Mouse (Mus musculus): ENCODE data around the gene March4. TPM values are rescaled to one million over a fixed set of nuclear protein-coding genes. Genes with fewer than 3 reads are reported as not detected.
A peak's percentile ranks its signal among the peaks of the same experiment; 100 is the strongest.

March4 gene
- polyA plus RNA-seq, 1 experiment, result 0.05 TPM

DNA sequence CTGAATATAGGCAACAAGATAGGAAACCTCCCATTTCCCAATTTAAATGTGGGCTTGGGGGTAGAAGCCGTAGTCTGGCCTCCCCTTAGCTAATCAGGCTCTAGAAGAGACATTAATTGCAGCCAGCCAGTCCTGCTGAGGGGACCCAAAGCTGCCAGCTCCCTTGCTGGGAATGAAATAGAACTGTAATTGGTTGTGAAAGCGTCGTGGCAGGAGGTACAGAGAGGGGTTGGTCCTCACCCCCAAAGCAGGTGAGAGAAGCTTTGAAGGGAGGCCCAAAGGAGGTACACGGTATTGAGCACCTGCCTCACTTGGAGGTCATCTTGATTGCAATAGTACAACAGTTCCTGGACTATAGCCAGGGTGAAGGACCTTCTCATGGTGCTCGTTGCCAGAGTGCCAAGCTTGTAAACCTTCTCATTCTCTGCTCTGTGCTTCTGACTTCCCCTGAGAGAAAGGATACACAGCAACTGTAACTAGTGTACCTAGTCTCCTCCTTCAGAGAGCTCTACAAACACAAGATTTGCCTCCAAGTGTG lies 68.2 kb downstream of the March4 start:
- DNase-seq, result no peak
- 53% methylated on average over 5 of the region's 5 CpGs for WGBS
- no peaks in the 10 kb centered on the region for H3K36me3 ChIP-seq (ENCODE audit: control insufficient read depth, insufficient read depth, low read length)
- H3K4me1 ChIP-seq (ENCODE audit: control insufficient read depth, insufficient read depth, low read length), result no peaks in the 10 kb centered on the region
- TF ChIP-seq POLR2A (IDR thresholded peaks at IDR 0.05; ENCODE audit: low read depth, low read length) (no peak), CTCF (conservative IDR thresholded peaks at IDR 0.05; ENCODE audit: insufficient read depth, insufficient read length, low read depth, low read length) (no peak)
- H3K4me3 ChIP-seq (ENCODE audit: insufficient read depth, low read depth, low read length), result no peak overlapping the region
- no peaks in the 10 kb centered on the region for H3K27me3 ChIP-seq (replicated peaks; ENCODE audit: control insufficient read depth, insufficient read depth, low read length)
- H3K27ac ChIP-seq (ENCODE audit: insufficient read depth, low read depth, low read length), result no peak overlapping the region

GRCm38 (mm10) chr1:72464926-72465583 lies 71.7 kb downstream of the March4 start:
- DNase-seq, result no peak
- no peaks in the 10 kb centered on the region for H3K36me3 ChIP-seq (ENCODE audit: control insufficient read depth, insufficient read depth, low read length)
- peaks cover 9% of the 10 kb centered on the region for H3K4me1 ChIP-seq (ENCODE audit: control insufficient read depth, insufficient read depth, low read length)
- TF ChIP-seq POLR2A (IDR thresholded peaks at IDR 0.05; ENCODE audit: low read depth, low read length) (no peak), CTCF (conservative IDR thresholded peaks at IDR 0.05; ENCODE audit: insufficient read depth, insufficient read length, low read depth, low read length) (no peak)
- WGBS, result 63% methylated on average over 12 of the region's 12 CpGs
- H3K27ac ChIP-seq (ENCODE audit: insufficient read depth, low read depth, low read length), result no peak overlapping the region
- no peaks in the 10 kb centered on the region for H3K27me3 ChIP-seq (replicated peaks; ENCODE audit: control insufficient read depth, insufficient read depth, low read length)
- no peak overlapping the region for H3K4me3 ChIP-seq (ENCODE audit: insufficient read depth, low read depth, low read length)

DNA sequence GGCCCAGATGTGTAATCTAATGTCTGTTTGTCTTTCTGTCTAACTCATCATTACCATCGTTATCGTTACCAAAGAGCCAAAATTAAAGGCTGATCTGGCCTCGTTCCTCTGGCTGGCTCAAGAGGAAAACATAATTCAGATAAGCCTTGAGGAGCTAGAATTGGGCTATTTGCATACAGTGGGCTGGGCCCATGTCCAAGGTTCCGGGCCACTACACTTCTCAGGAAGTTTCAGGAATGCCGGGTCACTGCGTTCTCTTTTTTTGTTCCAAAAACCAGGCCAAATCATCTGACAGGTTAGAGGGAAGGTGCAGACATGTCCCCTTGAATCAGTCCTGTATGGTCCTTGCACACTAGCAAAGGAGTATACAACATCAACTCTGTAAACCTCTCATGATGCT lies 74.2 kb downstream of the March4 start:
- peak; percentile 77 for DNase-seq
- peaks cover 9% of the 10 kb centered on the region for H3K4me1 ChIP-seq (ENCODE audit: control insufficient read depth, insufficient read depth, low read length)
- no peak overlapping the region for H3K27ac ChIP-seq (ENCODE audit: insufficient read depth, low read depth, low read length)
- TF ChIP-seq POLR2A (IDR thresholded peaks at IDR 0.05; ENCODE audit: low read depth, low read length), result no peak
- no peak overlapping the region for H3K4me3 ChIP-seq (ENCODE audit: insufficient read depth, low read depth, low read length)
- WGBS, result 7% methylated on average over 6 of the region's 6 CpGs
- no peaks in the 10 kb centered on the region for H3K27me3 ChIP-seq (replicated peaks; ENCODE audit: control insufficient read depth, insufficient read depth, low read length)
- H3K36me3 ChIP-seq (ENCODE audit: control insufficient read depth, insufficient read depth, low read length), result no peaks in the 10 kb centered on the region

GRCm38 (mm10) chr1:72457652-72458051 lies 79.1 kb downstream of the March4 start:
- DNase-seq, result no peak
- Histone ChIP-seq H3K27me3 (replicated peaks; ENCODE audit: control insufficient read depth, insufficient read depth, low read length) (no peaks in the 10 kb centered on the region; the same call in 1 of the 2 replicates), H3K27ac (ENCODE audit: insufficient read depth, low read depth, low read length) (no peak overlapping the region), H3K4me1 (ENCODE audit: control insufficient read depth, insufficient read depth, low read length) (peaks cover 5% of the 10 kb centered on the region), H3K4me3 (ENCODE audit: insufficient read depth, low read depth, low read length) (no peak overlapping the region), H3K36me3 (ENCODE audit: control insufficient read depth, insufficient read depth, low read length) (no peaks in the 10 kb centered on the region)
- TF ChIP-seq POLR2A (IDR thresholded peaks at IDR 0.05; ENCODE audit: low read depth, low read length) (no peak), CTCF (conservative IDR thresholded peaks at IDR 0.05; ENCODE audit: insufficient read depth, insufficient read length, low read depth, low read length) (no peak)
- 91% methylated on average over 4 of the region's 4 CpGs for WGBS

DNA sequence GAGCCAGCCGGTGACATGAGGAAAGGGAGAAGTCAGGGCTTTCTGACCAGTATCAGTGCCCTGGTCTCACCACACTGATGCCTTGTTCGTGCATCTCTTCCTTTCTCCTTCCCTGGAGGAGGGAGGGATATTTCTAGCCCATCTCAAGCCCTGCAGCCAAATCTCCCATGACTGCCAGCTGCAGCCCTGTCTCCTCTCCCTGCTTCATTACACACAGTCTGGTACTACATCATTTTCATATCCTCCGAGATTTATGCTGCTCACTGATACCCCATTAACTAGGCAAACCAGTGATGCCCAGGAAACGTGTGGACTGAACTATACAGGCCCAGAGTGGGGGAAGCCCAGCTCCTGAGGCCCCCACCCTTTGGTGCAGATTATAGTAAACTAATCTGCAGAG lies 80.8 kb downstream of the March4 start:
- Histone ChIP-seq H3K4me3 (ENCODE audit: insufficient read depth, low read depth, low read length) (no peak overlapping the region), H3K27me3 (replicated peaks; ENCODE audit: control insufficient read depth, insufficient read depth, low read length) (no peaks in the 10 kb centered on the region; the same call in 1 of the 2 replicates), H3K27ac (ENCODE audit: insufficient read depth, low read depth, low read length) (no peak overlapping the region), H3K36me3 (ENCODE audit: control insufficient read depth, insufficient read depth, low read length) (no peaks in the 10 kb centered on the region), H3K4me1 (ENCODE audit: control insufficient read depth, insufficient read depth, low read length) (no peaks in the 10 kb centered on the region)
- TF ChIP-seq CTCF (conservative IDR thresholded peaks at IDR 0.05; ENCODE audit: insufficient read depth, insufficient read length, low read depth, low read length) (no peak), POLR2A (IDR thresholded peaks at IDR 0.05; ENCODE audit: low read depth, low read length) (no peak)
- WGBS, result 55% methylated on average over 4 of the region's 4 CpGs
- DNase-seq, result no peak

DNA sequence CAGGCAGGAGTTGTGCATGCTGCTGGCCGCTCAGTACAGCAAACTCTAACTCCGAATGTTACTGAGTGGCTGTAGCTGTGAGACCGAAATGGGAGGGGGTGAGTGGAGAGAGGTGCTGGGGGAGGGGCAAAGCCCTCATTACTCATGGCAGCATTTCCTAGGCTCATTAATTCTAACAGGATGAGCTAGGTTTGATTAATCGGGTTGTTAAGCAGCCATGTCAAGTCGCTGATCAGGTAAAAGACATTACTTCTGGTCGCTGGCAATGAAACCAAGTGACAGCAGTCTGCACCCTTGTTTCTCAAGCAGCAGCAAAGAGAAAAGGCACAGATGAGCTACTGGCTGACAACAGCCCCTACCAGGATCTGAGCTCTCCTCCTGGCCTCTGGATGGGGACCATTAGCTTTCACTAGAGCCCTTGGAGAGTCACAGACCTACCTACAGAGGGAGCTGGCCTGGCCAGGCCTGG lies 82.0 kb downstream of the March4 start:
- TF ChIP-seq CTCF (conservative IDR thresholded peaks at IDR 0.05; ENCODE audit: insufficient read depth, insufficient read length, low read depth, low read length), result no peak
- no peak for TF ChIP-seq POLR2A (IDR thresholded peaks at IDR 0.05; ENCODE audit: low read depth, low read length)
- Histone ChIP-seq H3K27me3 (replicated peaks; ENCODE audit: control insufficient read depth, insufficient read depth, low read length) (no peaks in the 10 kb centered on the region; the same call in 1 of the 2 replicates), H3K27ac (ENCODE audit: insufficient read depth, low read depth, low read length) (no peak overlapping the region), H3K4me3 (ENCODE audit: insufficient read depth, low read depth, low read length) (no peak overlapping the region), H3K36me3 (ENCODE audit: control insufficient read depth, insufficient read depth, low read length) (no peaks in the 10 kb centered on the region), H3K4me1 (ENCODE audit: control insufficient read depth, insufficient read depth, low read length) (0 out of 2 replicates have a peak, but pooled peaks cover 4% of the 10 kb centered on the region)
- 49% methylated on average over 6 of the region's 6 CpGs for WGBS
- DNase-seq, result no peak

DNA sequence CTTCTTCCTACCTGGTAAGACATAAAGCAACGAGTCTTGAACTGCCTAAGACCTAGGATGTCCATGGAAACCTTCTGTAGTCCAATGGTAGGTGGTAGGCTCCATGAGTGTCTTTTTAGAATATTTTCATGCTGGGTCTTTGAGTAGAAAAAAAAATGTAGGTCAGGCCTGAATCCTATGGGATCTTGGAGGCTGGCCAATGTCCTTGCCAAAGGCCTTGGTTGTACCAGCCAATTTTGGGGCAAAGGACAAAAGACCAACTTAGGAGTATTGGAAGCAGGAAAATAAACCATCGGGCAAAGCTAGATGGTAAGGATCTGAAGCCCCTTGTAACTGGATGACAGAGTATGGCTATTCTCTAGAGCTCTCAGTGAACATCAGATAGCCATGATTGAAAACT lies 83.9 kb downstream of the March4 start:
- peak; percentile 11 for DNase-seq
- 72% methylated on average over 2 of the region's 2 CpGs for WGBS
- TF ChIP-seq POLR2A (IDR thresholded peaks at IDR 0.05; ENCODE audit: low read depth, low read length) (no peak), CTCF (conservative IDR thresholded peaks at IDR 0.05; ENCODE audit: insufficient read depth, insufficient read length, low read depth, low read length) (no peak)
- no peak overlapping the region for H3K27ac ChIP-seq (ENCODE audit: insufficient read depth, low read depth, low read length)
- H3K4me1 ChIP-seq (ENCODE audit: control insufficient read depth, insufficient read depth, low read length), result 0 out of 2 replicates have a peak, but pooled peaks cover 4% of the 10 kb centered on the region
- no peak overlapping the region for H3K4me3 ChIP-seq (ENCODE audit: insufficient read depth, low read depth, low read length)
- H3K27me3 ChIP-seq (replicated peaks; ENCODE audit: control insufficient read depth, insufficient read depth, low read length), result no peaks in the 10 kb centered on the region; the same call in 1 of the 2 replicates
- no peaks in the 10 kb centered on the region for H3K36me3 ChIP-seq (ENCODE audit: control insufficient read depth, insufficient read depth, low read length)
